Mouse (Mus musculus): ENCODE results near the gene Gm20696. TPM values are rescaled to one million over a fixed set of nuclear protein-coding genes. Genes with fewer than 3 reads are reported as not detected.

The Gm20696 gene
- polyA plus RNA-seq, 1 experiment from 2014 or later: 2.5 TPM

DNA sequence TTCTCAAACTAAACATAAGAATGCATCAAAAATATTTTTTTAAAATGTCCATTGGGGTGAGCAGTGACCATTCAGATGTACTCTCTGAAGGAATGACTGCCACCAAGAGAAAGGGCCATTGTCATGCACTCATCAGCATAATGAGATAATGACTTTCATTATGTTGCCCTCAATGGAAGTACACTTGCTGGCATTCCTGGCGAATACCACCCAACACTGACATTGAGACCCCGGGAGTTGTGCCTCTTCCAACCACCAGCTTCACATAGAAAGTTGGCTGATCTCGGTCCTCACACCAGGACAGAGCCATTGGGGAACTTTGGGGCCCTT, 356.5 kb downstream of the Gm20696 start:
- DNase-seq (ENCODE audit: low spot score) (no peak), ATAC-seq (replicated peaks; ENCODE audit: insufficient number of reproducible peaks, low FRiP score, low TSS enrichment, low read depth) (no peak)
- Histone ChIP-seq H3K27me3 (ENCODE audit: control insufficient read depth, insufficient read depth, low read length) (no peaks in the 10 kb centered on the region), H3K4me2 (ENCODE audit: low read depth, low read length) (no peak overlapping the region), H3K9me3 (replicated peaks; ENCODE audit: control insufficient read depth, low read length) (no peaks in the 10 kb centered on the region), H3K9ac (replicated peaks; ENCODE audit: low read length) (no peak overlapping the region), H3K36me3 (replicated peaks; ENCODE audit: control insufficient read depth, insufficient read depth, low read depth, low read length) (no peaks in the 10 kb centered on the region), H3K4me1 (ENCODE audit: control insufficient read depth, insufficient read depth, low read length) (no peaks in the 10 kb centered on the region), H3K27ac (replicated peaks; ENCODE audit: low read depth, low read length) (no peak overlapping the region), H3K4me3 (ENCODE audit: low read depth, low read length) (no peak overlapping the region)
- WGBS: 66% methylated on average over 3 of the region's 3 CpGs

DNA sequence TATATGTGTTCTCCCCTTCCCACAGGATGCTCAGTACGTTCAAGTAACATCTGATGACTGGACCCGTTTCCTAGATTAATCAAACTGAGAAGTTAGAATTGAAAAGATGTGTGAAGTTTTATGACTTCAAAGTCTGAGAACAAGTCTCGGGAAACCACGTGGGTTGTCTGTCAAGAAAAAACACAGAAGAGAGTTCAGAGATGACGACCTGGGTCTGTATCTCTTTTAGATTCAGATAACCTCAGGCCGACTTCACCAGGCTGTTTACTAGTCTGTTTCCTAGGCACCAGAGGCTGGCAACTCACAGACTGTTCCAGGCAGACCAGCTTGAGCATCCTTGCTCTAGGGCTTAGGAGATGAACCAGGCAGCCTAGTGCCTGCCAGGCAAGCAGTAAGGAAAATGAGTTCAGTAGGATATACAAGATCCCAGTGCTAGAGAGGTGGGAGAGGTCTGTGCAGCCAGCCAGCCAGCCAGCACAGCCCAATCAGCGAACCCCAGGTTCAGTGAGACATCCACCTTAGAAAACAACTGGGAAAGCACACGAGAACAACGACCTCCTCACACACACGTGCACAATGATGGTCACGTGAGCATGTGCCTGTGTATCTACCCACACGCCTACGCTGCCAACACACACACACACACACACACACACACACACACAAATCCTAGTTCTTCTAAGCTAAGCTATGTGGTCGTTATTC, 357.0 kb downstream of the Gm20696 start:
- ATAC-seq (replicated peaks; ENCODE audit: insufficient number of reproducible peaks, low FRiP score, low TSS enrichment, low read depth) (0 out of 2 replicates have a peak, but pooled peaks have one; percentile 29), DNase-seq (ENCODE audit: low spot score) (no peak)
- Histone ChIP-seq H3K4me1 (ENCODE audit: control insufficient read depth, insufficient read depth, low read length) (no peaks in the 10 kb centered on the region), H3K9me3 (replicated peaks; ENCODE audit: control insufficient read depth, low read length) (no peaks in the 10 kb centered on the region), H3K9ac (replicated peaks; ENCODE audit: low read length) (no peak overlapping the region), H3K4me2 (ENCODE audit: low read depth, low read length) (no peak overlapping the region), H3K27me3 (ENCODE audit: control insufficient read depth, insufficient read depth, low read length) (no peaks in the 10 kb centered on the region), H3K4me3 (ENCODE audit: low read depth, low read length) (no peak overlapping the region), H3K36me3 (replicated peaks; ENCODE audit: control insufficient read depth, insufficient read depth, low read depth, low read length) (no peaks in the 10 kb centered on the region), H3K27ac (replicated peaks; ENCODE audit: low read depth, low read length) (no peak overlapping the region)
- WGBS: 73% methylated on average over 14 of the region's 14 CpGs

DNA sequence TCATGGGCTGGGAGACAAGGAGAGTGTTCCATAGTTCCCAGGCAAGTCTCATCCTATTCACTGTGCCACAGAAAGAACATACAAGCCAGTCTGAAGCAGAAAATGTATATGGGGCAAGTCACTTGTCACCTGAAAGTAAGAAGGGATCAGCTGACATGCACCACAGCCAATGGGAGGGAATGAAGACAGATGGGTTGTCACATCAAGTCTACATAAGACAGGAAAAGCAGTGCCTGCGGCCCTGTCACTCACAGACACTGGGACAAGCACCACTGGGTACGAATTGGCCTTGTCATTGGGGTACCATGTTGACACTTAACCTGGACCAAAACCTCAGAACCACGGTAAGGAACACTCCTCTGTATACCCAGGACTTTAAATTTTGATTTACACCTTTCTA, 360.8 kb downstream of the Gm20696 start:
- H3K9me3 ChIP-seq (replicated peaks; ENCODE audit: control insufficient read depth, low read length): no peaks in the 10 kb centered on the region
- no peaks in the 10 kb centered on the region for H3K36me3 ChIP-seq (replicated peaks; ENCODE audit: control insufficient read depth, insufficient read depth, low read depth, low read length)
- no peak overlapping the region for H3K9ac ChIP-seq (replicated peaks; ENCODE audit: low read length)
- 80% methylated on average over 3 of the region's 3 CpGs for WGBS
- no peak overlapping the region for H3K4me2 ChIP-seq (ENCODE audit: low read depth, low read length)
- no peaks in the 10 kb centered on the region for H3K27me3 ChIP-seq (ENCODE audit: control insufficient read depth, insufficient read depth, low read length)
- H3K27ac ChIP-seq (replicated peaks; ENCODE audit: low read depth, low read length): no peak overlapping the region
- no peak overlapping the region for H3K4me3 ChIP-seq (ENCODE audit: low read depth, low read length)
- H3K4me1 ChIP-seq (ENCODE audit: control insufficient read depth, insufficient read depth, low read length): no peaks in the 10 kb centered on the region
- ATAC-seq (replicated peaks; ENCODE audit: insufficient number of reproducible peaks, low FRiP score, low TSS enrichment, low read depth) (no peak), DNase-seq (ENCODE audit: low spot score) (no peak)

DNA sequence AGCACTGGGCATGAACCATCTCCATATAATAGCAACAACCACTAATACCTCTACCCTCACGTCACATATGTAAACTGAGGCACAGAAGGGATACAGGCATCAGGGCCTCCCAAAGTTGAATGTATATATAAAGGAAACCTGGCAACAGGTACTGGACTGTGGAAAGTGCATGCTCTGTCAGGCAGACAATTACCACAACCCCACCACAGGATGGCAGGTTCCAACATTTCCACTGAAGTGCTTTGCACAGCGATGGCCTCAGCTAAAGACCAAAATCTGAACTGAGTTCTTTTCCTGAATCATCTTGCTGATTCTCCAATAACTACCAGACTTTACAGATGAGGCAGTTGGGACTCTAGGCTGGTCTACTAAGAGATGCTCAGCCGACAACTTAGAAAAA, 361.4 kb downstream of the Gm20696 start:
- DNase-seq (ENCODE audit: low spot score) (no peak), ATAC-seq (replicated peaks; ENCODE audit: insufficient number of reproducible peaks, low FRiP score, low TSS enrichment, low read depth) (no peak)
- H3K9ac ChIP-seq (replicated peaks; ENCODE audit: low read length): no peak overlapping the region
- no peaks in the 10 kb centered on the region for H3K36me3 ChIP-seq (replicated peaks; ENCODE audit: control insufficient read depth, insufficient read depth, low read depth, low read length)
- no peaks in the 10 kb centered on the region for H3K9me3 ChIP-seq (replicated peaks; ENCODE audit: control insufficient read depth, low read length)
- WGBS: 93% methylated on average over 3 of the region's 3 CpGs
- no peak overlapping the region for H3K27ac ChIP-seq (replicated peaks; ENCODE audit: low read depth, low read length)
- H3K4me3 ChIP-seq (ENCODE audit: low read depth, low read length): no peak overlapping the region
- H3K4me2 ChIP-seq (ENCODE audit: low read depth, low read length): no peak overlapping the region
- H3K27me3 ChIP-seq (ENCODE audit: control insufficient read depth, insufficient read depth, low read length): no peaks in the 10 kb centered on the region
- no peaks in the 10 kb centered on the region for H3K4me1 ChIP-seq (ENCODE audit: control insufficient read depth, insufficient read depth, low read length)

DNA sequence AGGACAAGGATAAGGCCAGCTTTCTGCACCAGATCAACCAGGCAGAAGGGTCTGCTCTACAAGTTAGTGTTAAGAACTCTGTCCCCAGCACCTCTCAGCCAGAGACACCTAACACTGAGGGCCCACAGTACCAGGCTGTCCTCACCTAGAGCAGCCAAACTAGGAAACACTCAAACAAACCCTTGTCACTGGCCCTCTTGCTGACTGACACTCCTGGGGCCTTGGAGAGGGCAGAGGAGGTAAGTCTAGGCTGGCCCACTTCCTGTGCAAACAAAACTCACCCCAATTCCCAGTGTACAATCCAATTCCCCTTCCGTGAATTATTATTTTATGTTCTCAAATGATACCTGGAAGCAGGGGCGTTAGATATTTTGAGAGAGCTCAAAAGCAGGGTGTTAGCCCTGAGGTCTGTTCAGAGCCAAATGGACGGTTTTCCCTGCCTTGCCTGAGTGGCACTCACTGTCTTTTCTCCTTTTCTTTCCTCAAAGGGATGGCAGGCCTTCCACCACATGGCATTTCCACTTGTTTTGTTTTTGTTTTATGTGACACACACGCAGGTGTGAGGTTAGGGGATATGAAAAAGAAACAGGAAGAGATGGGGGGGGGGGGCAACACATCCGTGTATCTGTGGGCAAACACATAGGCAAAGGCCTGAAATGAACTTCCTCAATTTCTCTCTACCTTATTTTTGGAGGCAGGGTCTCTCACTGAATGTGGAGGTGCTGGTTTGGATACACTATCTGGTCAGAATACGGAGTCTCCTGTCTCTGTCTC, 363.7 kb downstream of the Gm20696 start:
- no peak for DNase-seq (ENCODE audit: low spot score)

DNA sequence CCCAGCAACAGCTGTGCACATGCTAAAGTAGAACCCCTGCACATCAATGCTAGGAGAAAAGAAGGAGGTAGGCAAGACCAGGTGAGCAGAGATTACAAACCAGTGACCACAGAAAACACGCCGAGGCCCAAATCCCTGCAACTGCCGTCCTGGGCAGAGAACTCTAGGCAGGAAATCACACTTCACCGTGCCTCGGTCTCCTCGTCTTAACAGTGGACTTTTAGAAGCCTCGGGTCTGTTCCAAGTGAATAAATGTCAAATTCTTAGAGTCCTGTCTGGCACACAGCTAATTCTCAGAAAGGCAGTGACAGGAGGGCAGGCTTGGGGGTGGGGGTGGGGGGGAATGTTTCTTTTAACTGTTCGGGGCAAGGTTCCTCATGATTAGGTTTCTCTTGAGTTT, 364.7 kb downstream of the Gm20696 start:
- Histone ChIP-seq H3K4me1 (ENCODE audit: control insufficient read depth, insufficient read depth, low read length) (no peaks in the 10 kb centered on the region), H3K36me3 (replicated peaks; ENCODE audit: control insufficient read depth, insufficient read depth, low read depth, low read length) (no peaks in the 10 kb centered on the region), H3K27me3 (ENCODE audit: control insufficient read depth, insufficient read depth, low read length) (no peaks in the 10 kb centered on the region), H3K9ac (replicated peaks; ENCODE audit: low read length) (no peak overlapping the region), H3K9me3 (replicated peaks; ENCODE audit: control insufficient read depth, low read length) (no peaks in the 10 kb centered on the region), H3K27ac (replicated peaks; ENCODE audit: low read depth, low read length) (no peak overlapping the region), H3K4me3 (ENCODE audit: low read depth, low read length) (no peak overlapping the region), H3K4me2 (ENCODE audit: low read depth, low read length) (no peak overlapping the region)
- ATAC-seq (replicated peaks; ENCODE audit: insufficient number of reproducible peaks, low FRiP score, low TSS enrichment, low read depth) (no peak), DNase-seq (ENCODE audit: low spot score) (no peak)
- WGBS: 68% methylated on average over 8 of the region's 8 CpGs

More for the DNA sequence above, 363.7 kb downstream of the Gm20696 start:
- no peak overlapping the region for H3K4me3 ChIP-seq (ENCODE audit: low read depth, low read length)
- no peak overlapping the region for H3K27ac ChIP-seq (replicated peaks; ENCODE audit: low read depth, low read length)
- WGBS: 82% methylated on average over 6 of the region's 6 CpGs
- H3K4me2 ChIP-seq (ENCODE audit: low read depth, low read length): no peak overlapping the region
- no peaks in the 10 kb centered on the region for H3K27me3 ChIP-seq (ENCODE audit: control insufficient read depth, insufficient read depth, low read length)
- no peaks in the 10 kb centered on the region for H3K4me1 ChIP-seq (ENCODE audit: control insufficient read depth, insufficient read depth, low read length)
- H3K36me3 ChIP-seq (replicated peaks; ENCODE audit: control insufficient read depth, insufficient read depth, low read depth, low read length): no peaks in the 10 kb centered on the region
- ATAC-seq (replicated peaks; ENCODE audit: insufficient number of reproducible peaks, low FRiP score, low TSS enrichment, low read depth): no peak
- no peak overlapping the region for H3K9ac ChIP-seq (replicated peaks; ENCODE audit: low read length)
- H3K9me3 ChIP-seq (replicated peaks; ENCODE audit: control insufficient read depth, low read length): no peaks in the 10 kb centered on the region

DNA sequence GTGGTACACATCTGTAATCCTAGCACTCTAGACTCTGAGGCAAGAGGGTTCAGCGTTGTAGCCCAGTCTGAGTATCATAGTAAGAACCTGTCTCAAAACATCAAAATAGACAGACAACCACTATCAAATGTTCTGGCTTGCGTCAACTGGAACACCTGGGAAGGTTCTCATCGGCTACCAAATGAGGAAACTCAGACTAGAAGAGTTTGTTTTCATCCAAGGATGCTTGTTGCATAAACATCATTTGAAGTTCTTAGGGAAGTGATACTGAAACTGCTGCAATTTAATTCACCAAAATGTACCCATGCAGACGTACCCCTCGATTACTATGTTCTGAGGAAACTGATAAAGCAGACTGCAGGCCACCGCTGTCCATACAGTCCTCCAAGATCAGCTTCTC, 366.4 kb downstream of the Gm20696 start:
- no peak overlapping the region for H3K4me2 ChIP-seq (ENCODE audit: low read depth, low read length)
- H3K4me3 ChIP-seq (ENCODE audit: low read depth, low read length): no peak overlapping the region
- no peaks in the 10 kb centered on the region for H3K9me3 ChIP-seq (replicated peaks; ENCODE audit: control insufficient read depth, low read length)
- no peak for DNase-seq (ENCODE audit: low spot score)
- H3K9ac ChIP-seq (replicated peaks; ENCODE audit: low read length): no peak overlapping the region
- 89% methylated on average over 6 of the region's 6 CpGs for WGBS
- no peaks in the 10 kb centered on the region for H3K36me3 ChIP-seq (replicated peaks; ENCODE audit: control insufficient read depth, insufficient read depth, low read depth, low read length)
- no peak overlapping the region for H3K27ac ChIP-seq (replicated peaks; ENCODE audit: low read depth, low read length)
- no peak for ATAC-seq (replicated peaks; ENCODE audit: insufficient number of reproducible peaks, low FRiP score, low TSS enrichment, low read depth)
- H3K4me1 ChIP-seq (ENCODE audit: control insufficient read depth, insufficient read depth, low read length): no peaks in the 10 kb centered on the region
- no peaks in the 10 kb centered on the region for H3K27me3 ChIP-seq (ENCODE audit: control insufficient read depth, insufficient read depth, low read length)

DNA sequence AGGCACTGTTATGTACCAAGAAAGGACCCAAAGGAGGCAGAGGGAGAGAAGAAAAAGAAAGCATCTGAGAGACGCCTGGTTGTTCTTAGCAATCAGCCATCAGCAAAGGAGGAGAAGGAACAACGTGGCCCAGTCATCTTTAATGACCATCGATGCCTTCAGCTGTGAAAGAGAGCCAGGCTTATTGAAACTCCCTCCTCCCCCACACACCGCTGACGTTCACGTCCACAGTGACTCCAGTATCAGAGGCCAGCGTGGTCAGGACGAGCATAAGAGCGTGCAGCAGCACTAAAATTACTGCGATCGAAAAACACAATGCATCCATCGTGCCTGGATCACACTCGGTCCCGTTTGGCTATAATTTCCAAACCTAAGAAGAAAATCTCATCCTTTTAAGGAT, 367.4 kb downstream of the Gm20696 start:
- Histone ChIP-seq H3K4me3 (ENCODE audit: low read depth, low read length) (no peak overlapping the region), H3K9me3 (replicated peaks; ENCODE audit: control insufficient read depth, low read length) (no peaks in the 10 kb centered on the region), H3K4me1 (ENCODE audit: control insufficient read depth, insufficient read depth, low read length) (no peaks in the 10 kb centered on the region), H3K4me2 (ENCODE audit: low read depth, low read length) (no peak overlapping the region), H3K36me3 (replicated peaks; ENCODE audit: control insufficient read depth, insufficient read depth, low read depth, low read length) (no peaks in the 10 kb centered on the region), H3K27me3 (ENCODE audit: control insufficient read depth, insufficient read depth, low read length) (no peaks in the 10 kb centered on the region), H3K27ac (replicated peaks; ENCODE audit: low read depth, low read length) (no peak overlapping the region), H3K9ac (replicated peaks; ENCODE audit: low read length) (no peak overlapping the region)
- 81% methylated on average over 14 of the region's 14 CpGs for WGBS
- ATAC-seq (replicated peaks; ENCODE audit: insufficient number of reproducible peaks, low FRiP score, low TSS enrichment, low read depth): no peak
- no peak for DNase-seq (ENCODE audit: low spot score)

All from embryonic facial prominence, embryonic 11.5 days (tissue).